Mouse (Mus musculus): ENCODE results near the gene Kif1bp. TPM values are rescaled to one million over a fixed set of nuclear protein-coding genes. Genes with fewer than 3 reads are reported as not detected.
A peak's percentile ranks its signal among the peaks of the same experiment; 100 is the strongest.
"Not testable (repeated sequence)": the region's sequence is repeated elsewhere in the genome, so short reads cannot be mapped to it uniquely, and the experiment has no call there.

The Kif1bp gene
- polyA plus RNA-seq, 2 experiments, result 36.1 to 44.6 TPM

DNA sequence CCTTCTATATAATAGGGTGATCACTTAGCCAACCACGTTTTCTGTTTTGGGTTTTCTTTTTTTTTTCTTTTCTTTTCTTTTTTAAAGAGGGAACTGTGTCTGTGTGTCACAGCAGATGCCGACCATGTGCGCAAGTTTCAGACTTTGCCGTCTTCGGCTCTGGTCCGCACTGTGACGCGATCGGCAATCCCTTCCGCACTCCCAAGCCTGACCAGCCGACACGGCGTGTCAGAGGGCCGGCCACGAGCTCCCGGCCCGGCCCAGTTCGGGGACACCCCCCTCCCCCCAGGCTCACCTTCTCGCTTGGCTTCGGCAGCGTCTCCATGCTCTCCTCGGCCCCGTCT, 23.5 kb upstream of the Kif1bp start:
- ATAC-seq (ENCODE audit: low FRiP score, low read depth) (peak; percentile 66), DNase-seq (ENCODE audit: low spot score) (no peak)
- H3K27ac ChIP-seq (replicated peaks; ENCODE audit: low read depth, low read length), result peak overlapping the region; percentile 16
- no peaks in the 10 kb centered on the region; the same call in 1 of the 2 replicates for H3K4me1 ChIP-seq (ENCODE audit: control insufficient read depth, insufficient read depth, low read length)
- H3K9ac ChIP-seq (ENCODE audit: low read depth, low read length, severe bottlenecking), result peak overlapping the region; percentile 78
- WGBS, result under 1% methylated on average over 23 of the region's 23 CpGs
- peak overlapping the region; percentile 91 for H3K4me3 ChIP-seq (replicated peaks; ENCODE audit: low read length)
- peaks cover 17% of the 10 kb centered on the region for H3K36me3 ChIP-seq (ENCODE audit: control insufficient read depth, insufficient read depth, low read length)
- no peak for TF ChIP-seq POLR2A (IDR thresholded peaks at IDR 0.05; ENCODE audit: borderline replicate concordance, extremely low read depth, insufficient read depth, insufficient read length)
- H3K9me3 ChIP-seq (ENCODE audit: control insufficient read depth, low read length), result no peaks in the 10 kb centered on the region
- no peaks in the 10 kb centered on the region for H3K27me3 ChIP-seq (ENCODE audit: control insufficient read depth, insufficient read depth, low read length)
- H3K4me2 ChIP-seq (replicated peaks; ENCODE audit: low read depth, low read length, severe bottlenecking), result peak overlapping the region; percentile 91

DNA sequence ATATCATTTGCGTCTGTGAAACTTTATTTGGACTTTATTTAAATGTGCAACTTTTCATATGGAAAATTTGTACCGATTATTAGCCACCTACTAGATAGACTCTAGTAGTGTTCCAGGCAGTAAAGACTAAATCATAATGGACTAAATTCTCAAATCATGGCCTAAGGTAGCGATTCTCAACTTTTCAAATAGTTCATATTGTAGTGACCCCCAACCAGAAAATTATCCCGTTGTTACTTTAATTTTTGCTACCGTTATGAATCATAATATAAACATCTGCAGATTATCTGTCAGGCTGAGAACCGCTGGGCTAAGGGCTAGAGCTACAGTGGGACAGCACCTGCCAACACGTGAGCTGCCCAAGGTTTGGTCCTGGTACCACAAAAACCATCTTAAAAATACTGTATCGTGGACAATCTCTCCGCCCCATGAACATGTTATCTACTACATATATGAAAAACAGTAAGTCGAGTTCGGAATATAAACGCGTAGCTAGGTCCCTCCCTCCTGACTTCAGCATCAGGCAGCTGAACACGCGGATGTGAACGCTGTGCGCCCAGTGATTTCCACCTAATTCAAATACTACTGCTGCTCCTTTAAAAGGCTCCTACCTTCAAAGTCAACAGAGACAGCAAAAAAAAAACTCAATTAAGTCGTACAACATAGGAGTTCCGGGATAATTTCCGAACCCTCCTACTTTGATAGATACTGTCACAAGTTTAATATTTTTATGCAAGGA, 23.0 kb upstream of the Kif1bp start:
- 10% methylated on average over 20 of the region's 20 CpGs for WGBS
- H3K27ac ChIP-seq (replicated peaks; ENCODE audit: low read depth, low read length), result peak overlapping the region; percentile 16; the same call in 1 of the 2 replicates
- TF ChIP-seq POLR2A (IDR thresholded peaks at IDR 0.05; ENCODE audit: borderline replicate concordance, extremely low read depth, insufficient read depth, insufficient read length), result no peak
- ATAC-seq (ENCODE audit: low FRiP score, low read depth), result no peak
- H3K9me3 ChIP-seq (ENCODE audit: control insufficient read depth, low read length), result no peaks in the 10 kb centered on the region
- peak overlapping the region; percentile 91 for H3K4me2 ChIP-seq (replicated peaks; ENCODE audit: low read depth, low read length, severe bottlenecking)
- H3K9ac ChIP-seq (ENCODE audit: low read depth, low read length, severe bottlenecking), result peak overlapping the region; percentile 78
- peak overlapping the region; percentile 91 for H3K4me3 ChIP-seq (replicated peaks; ENCODE audit: low read length)
- no peaks in the 10 kb centered on the region for H3K27me3 ChIP-seq (ENCODE audit: control insufficient read depth, insufficient read depth, low read length)
- H3K4me1 ChIP-seq (ENCODE audit: control insufficient read depth, insufficient read depth, low read length), result no peaks in the 10 kb centered on the region; the same call in 1 of the 2 replicates
- DNase-seq (ENCODE audit: low spot score), result no peak
- H3K36me3 ChIP-seq (ENCODE audit: control insufficient read depth, insufficient read depth, low read length), result peaks cover 20% of the 10 kb centered on the region

DNA sequence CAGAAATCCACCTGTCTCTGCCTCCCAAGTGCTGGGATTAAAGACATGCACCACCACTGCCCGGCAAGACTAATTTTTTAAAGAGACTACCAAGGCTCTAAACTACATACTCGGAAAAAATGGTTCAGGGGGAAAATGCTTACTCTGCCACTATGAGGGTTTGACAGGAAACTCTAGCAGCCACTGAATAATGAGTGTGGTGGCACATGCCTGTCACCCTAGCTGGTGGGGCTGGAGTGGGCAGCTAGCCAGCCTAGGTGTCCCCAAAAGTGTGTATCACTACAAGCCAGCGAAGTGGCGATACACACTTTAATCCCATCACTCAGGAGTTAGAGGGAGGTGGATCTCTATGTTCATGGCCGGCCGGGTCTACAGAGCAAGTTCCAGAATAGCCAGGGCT, 21.8 kb upstream of the Kif1bp start:
- no peaks in the 10 kb centered on the region; the same call in 1 of the 2 replicates for H3K4me1 ChIP-seq (ENCODE audit: control insufficient read depth, insufficient read depth, low read length)
- TF ChIP-seq POLR2A (IDR thresholded peaks at IDR 0.05; ENCODE audit: borderline replicate concordance, extremely low read depth, insufficient read depth, insufficient read length), result no peak
- no peak overlapping the region for H3K4me2 ChIP-seq (replicated peaks; ENCODE audit: low read depth, low read length, severe bottlenecking)
- H3K27me3 ChIP-seq (ENCODE audit: control insufficient read depth, insufficient read depth, low read length), result no peaks in the 10 kb centered on the region
- H3K36me3 ChIP-seq (ENCODE audit: control insufficient read depth, insufficient read depth, low read length), result peaks cover 21% of the 10 kb centered on the region
- H3K9ac ChIP-seq (ENCODE audit: low read depth, low read length, severe bottlenecking), result no peak overlapping the region
- H3K4me3 ChIP-seq (replicated peaks; ENCODE audit: low read length), result no peak overlapping the region
- H3K27ac ChIP-seq (replicated peaks; ENCODE audit: low read depth, low read length), result no peak overlapping the region
- H3K9me3 ChIP-seq (ENCODE audit: control insufficient read depth, low read length), result no peaks in the 10 kb centered on the region
- DNase-seq (ENCODE audit: low spot score) (no peak), ATAC-seq (ENCODE audit: low FRiP score, low read depth) (no peak)
- WGBS, result 84% methylated on average over 6 of the region's 6 CpGs

DNA sequence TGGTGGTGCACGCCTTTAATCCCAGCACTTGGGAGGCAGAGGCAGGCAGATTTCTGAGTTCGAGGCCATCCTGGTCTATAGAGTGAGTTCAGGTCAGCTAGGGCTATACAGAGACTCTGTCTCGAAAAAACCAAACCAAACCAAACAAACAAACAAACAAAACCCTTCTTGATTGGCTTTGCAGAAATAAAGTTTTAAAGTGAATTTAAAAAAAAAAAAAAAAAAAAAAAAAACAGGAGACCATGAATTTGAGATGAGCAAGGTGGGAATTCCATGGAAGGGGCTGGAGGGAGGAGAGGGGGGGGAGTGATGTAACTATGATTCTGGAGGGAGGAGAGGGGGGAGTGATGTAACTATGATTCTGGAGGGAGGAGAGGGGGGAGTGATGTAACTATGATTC, 21.1 kb upstream of the Kif1bp start:
- H3K36me3 ChIP-seq (ENCODE audit: control insufficient read depth, insufficient read depth, low read length), result peaks cover 27% of the 10 kb centered on the region
- DNase-seq (ENCODE audit: low spot score); H3K4me2 ChIP-seq (replicated peaks; ENCODE audit: low read depth, low read length, severe bottlenecking); H3K9me3 ChIP-seq (ENCODE audit: control insufficient read depth, low read length); H3K4me3 ChIP-seq (replicated peaks; ENCODE audit: low read length); H3K9ac ChIP-seq (ENCODE audit: low read depth, low read length, severe bottlenecking); H3K4me1 ChIP-seq (ENCODE audit: control insufficient read depth, insufficient read depth, low read length); H3K27ac ChIP-seq (replicated peaks; ENCODE audit: low read depth, low read length); ATAC-seq (ENCODE audit: low FRiP score, low read depth); H3K27me3 ChIP-seq (ENCODE audit: control insufficient read depth, insufficient read depth, low read length): not testable (repeated sequence)
- WGBS, result 88% methylated on average over 3 of the region's 3 CpGs

DNA sequence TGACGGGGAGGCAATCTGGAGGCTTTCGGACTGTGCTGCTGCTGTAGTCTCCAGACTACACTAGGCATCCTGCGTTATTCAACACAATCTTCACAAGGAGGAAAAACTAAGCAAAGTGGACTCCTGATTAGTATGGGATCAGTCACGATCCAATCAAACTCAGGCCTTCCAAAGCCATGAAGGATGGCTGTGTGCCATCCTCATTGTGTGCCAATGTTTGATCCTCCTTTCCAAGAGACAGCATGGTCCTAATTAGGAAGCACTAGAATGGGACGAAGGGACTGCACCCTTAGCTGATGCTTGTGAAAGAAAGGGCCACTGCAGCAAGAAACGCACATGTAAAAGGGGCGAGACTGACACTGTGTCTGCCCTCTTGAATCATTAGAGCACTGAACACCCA, 14.2 kb upstream of the Kif1bp start:
- ATAC-seq (ENCODE audit: low FRiP score, low read depth), result no peak
- no peaks in the 10 kb centered on the region for H3K4me1 ChIP-seq (ENCODE audit: control insufficient read depth, insufficient read depth, low read length)
- TF ChIP-seq POLR2A (IDR thresholded peaks at IDR 0.05; ENCODE audit: borderline replicate concordance, extremely low read depth, insufficient read depth, insufficient read length), result no peak
- H3K9me3 ChIP-seq (ENCODE audit: control insufficient read depth, low read length), result no peaks in the 10 kb centered on the region
- H3K36me3 ChIP-seq (ENCODE audit: control insufficient read depth, insufficient read depth, low read length), result peaks cover 74% of the 10 kb centered on the region
- no peaks in the 10 kb centered on the region for H3K27me3 ChIP-seq (ENCODE audit: control insufficient read depth, insufficient read depth, low read length)
- H3K4me3 ChIP-seq (replicated peaks; ENCODE audit: low read length), result no peak overlapping the region
- H3K27ac ChIP-seq (replicated peaks; ENCODE audit: low read depth, low read length), result no peak overlapping the region
- DNase-seq (ENCODE audit: low spot score), result no peak
- H3K4me2 ChIP-seq (replicated peaks; ENCODE audit: low read depth, low read length, severe bottlenecking), result no peak overlapping the region
- H3K9ac ChIP-seq (ENCODE audit: low read depth, low read length, severe bottlenecking), result peak overlapping the region; percentile 16; the same call in 1 of the 2 replicates
- 87% methylated on average over 7 of the region's 7 CpGs for WGBS

Measured in limb, embryonic 14.5 days (tissue).